Mouse (Mus musculus): ENCODE measurements around the gene Zp1.

The Zp1 gene

GRCm38 (mm10) chr19:10921058-10921457 lies 626 bp upstream of the Zp1 start:
- no peak for DNase-seq

- no peak for DNase-seq
These were observed 2.0 kb downstream of the Zp1 start for GRCm38 (mm10) chr19:10918321-10918991.

GRCm38 (mm10) chr19:10916506-10916905 lies 3.9 kb downstream of the Zp1 start:
- no peak for DNase-seq

GRCm38 (mm10) chr19:10914870-10915269 lies 5.6 kb downstream of the Zp1 start:
- DNase-seq = no peak

- DNase-seq = no peak
These were observed 6.1 kb downstream of the Zp1 start for GRCm38 (mm10) chr19:10914291-10914690.

- no peak for DNase-seq
These were observed 11.2 kb downstream of the Zp1 start for GRCm38 (mm10) chr19:10909087-10909721.

GRCm38 (mm10) chr19:10907891-10908290 lies 12.5 kb downstream of the Zp1 start:
- DNase-seq = peak; percentile 75

- no peak for DNase-seq
These were observed 14.8 kb downstream of the Zp1 start for GRCm38 (mm10) chr19:10905728-10906000.

- peak; percentile 78 for DNase-seq
These were observed 15.3 kb downstream of the Zp1 start for GRCm38 (mm10) chr19:10904927-10905727.

GRCm38 (mm10) chr19:10904512-10904911 lies 15.9 kb downstream of the Zp1 start:
- DNase-seq = no peak

GRCm38 (mm10) chr19:10901046-10901445 lies 19.4 kb downstream of the Zp1 start:
- DNase-seq = no peak

GRCm38 (mm10) chr19:10900315-10900714 lies 20.1 kb downstream of the Zp1 start:
- no peak for DNase-seq

GRCm38 (mm10) chr19:10897491-10897890 lies 22.9 kb downstream of the Zp1 start:
- DNase-seq = no peak

GRCm38 (mm10) chr19:10896849-10897248 lies 23.6 kb downstream of the Zp1 start:
- no peak for DNase-seq

- DNase-seq = no peak
These were observed 24.7 kb downstream of the Zp1 start for GRCm38 (mm10) chr19:10895708-10896107.

GRCm38 (mm10) chr19:10895016-10895528 lies 25.4 kb downstream of the Zp1 start, which contains the start of gene Prpf19:
Prpf19 (plus strand) TSS chr19:10895231.
- peak; percentile 98 for DNase-seq

GRCm38 (mm10) chr19:10892201-10892600 lies 28.2 kb downstream of the Zp1 start:
- no peak for DNase-seq

GRCm38 (mm10) chr19:10881426-10882154 lies 38.8 kb downstream of the Zp1 start, which contains the start of gene Tmem109:
Tmem109 (minus strand) TSS chr19:10882001.
- peak; percentile 94 for DNase-seq

- DNase-seq = no peak
These were observed 39.4 kb downstream of the Zp1 start for GRCm38 (mm10) chr19:10880975-10881425.

GRCm38 (mm10) chr19:10880085-10880974 lies 40.1 kb downstream of the Zp1 start:
- peak; percentile 61 for DNase-seq

- no peak for DNase-seq
These were observed 42.1 kb downstream of the Zp1 start for GRCm38 (mm10) chr19:10878201-10878837.

Measured in kidney, adult 9 months (tissue).